Mouse (Mus musculus): ENCODE results near the gene Gm21800.
"Not testable (repeated sequence)": the region's sequence is repeated elsewhere in the genome, so short reads cannot be mapped to it uniquely, and the experiment has no call there.

Gene Gm21800
- long read RNA-seq, experiment 1, result 0 reads
- long read RNA-seq, experiment 2, result 0 reads

DNA sequence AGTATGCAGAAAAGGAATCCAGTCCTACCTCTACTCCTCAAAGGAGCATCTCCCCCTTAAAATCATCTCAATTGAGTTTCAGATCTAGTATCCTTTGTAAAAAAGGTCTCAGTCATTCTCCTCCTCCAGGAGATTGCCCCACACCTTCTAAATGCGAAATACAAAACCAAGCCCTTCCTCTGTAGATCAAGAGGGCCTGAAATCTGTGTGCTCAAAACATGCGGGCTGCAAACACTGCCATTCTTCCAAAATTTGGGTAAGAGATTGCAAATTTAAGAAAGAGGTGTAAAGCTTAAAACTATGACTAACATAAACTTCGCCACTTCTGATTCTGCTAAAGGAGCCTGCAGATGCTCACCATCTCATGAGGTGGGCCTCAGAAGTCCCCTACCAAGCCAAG, at the start of gene Gm21800:
Gene Gm21800 (plus strand): TSS at position 301 of the 400 bp plus-strand sequence.
- intact Hi-C loops (cut with DNase I), result not testable (repeated sequence)
